Mouse (Mus musculus) heart, adult 8-10 months (tissue): ENCODE measurements at regions not wholly inside any gene's neighbourhood (a gene's known extent, or its start where the extent isn't known, plus 50 kb on each side); places are given as distances from the start of the nearest gene placed in this dataset.

ENCODE experiments used
- DNase-seq: peaks from one replicate; pipeline ENCODE4 v3.0.0; 2022; ENCODE audit warnings: low spot score

- DNase-seq, result no peak
These were observed 175.9 kb upstream of the Jarid2 start for GRCm38 (mm10) chr13:44553363-44553762.

DNA sequence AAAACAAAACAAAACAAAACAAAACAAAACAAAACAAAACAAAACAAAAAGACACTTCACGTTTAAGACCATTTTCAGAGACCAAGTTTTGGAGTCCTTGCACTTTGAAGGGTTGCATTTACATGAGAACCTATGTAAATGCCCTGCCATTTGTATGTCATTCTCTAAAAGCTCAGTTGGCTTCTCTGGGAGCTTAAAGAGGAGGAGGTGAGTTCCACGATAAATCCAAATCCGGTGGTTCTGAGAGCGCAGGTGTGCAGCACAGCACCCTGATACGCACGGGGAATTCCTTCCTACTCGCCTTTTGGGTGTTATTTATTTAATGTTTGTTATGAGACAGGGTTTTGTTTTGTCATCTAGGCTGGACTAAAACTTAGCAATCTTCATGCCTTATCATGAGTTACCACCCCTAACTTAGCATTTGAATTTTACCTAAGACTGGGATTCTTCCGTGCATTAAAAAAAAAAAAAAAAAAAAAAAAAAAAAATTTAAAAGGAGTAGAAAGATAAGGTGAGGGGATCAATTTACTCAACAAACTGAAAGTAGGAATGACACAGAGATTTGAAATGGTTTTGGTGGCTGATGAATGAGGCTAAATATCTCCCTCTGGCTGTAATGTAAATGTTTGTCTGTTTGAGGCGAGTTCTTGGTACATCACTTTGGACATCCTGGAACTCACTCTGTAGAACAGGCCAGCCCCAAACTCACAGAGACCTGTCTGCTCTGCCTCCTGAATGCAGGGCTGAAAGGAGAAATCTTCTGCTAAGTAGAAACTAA lies 174.4 kb upstream of the Jarid2 start:
- DNase-seq, result no peak

DNA sequence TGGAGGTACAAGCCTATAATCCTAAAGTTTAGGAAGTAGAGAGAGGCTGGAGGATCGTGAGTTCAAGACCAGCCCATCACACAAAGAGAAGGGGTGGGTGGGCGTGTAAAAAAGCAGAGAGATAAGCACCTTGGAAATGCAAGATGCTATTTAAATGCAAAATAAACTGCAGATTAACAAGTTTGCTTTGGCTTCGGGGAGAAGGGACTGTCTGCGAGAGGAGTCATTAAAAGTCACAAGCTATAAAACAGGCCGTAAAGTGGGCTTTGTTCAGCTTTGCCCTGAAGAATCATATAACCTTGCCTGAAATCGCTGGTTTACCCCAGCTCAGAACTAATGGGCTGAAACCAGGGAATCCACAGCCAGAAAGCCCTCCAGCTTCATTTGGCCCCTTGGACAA lies 173.3 kb upstream of the Jarid2 start:
- DNase-seq, result no peak

DNA sequence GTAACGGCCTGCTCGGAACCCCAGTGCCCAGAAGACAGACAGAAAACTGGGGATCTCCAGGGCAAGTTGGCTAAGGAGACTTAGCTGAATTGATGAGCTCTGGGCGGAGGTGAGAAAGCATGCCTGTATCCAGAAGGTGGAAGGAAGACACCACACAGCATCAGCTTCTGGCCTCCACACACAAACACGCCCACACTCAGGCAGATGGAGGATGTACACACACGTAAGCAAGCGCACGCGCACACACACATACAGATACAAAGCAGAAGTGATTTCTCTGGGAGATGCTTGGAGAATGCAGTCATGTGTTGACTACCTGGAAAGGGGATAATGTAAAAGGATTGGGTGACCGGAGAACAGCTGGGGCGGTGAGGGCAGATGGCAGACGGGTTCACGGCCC lies 171.2 kb upstream of the Jarid2 start:
- DNase-seq, result no peak

GRCm38 (mm10) chr13:44558491-44559177 lies 170.6 kb upstream of the Jarid2 start:
- no peak for DNase-seq

DNA sequence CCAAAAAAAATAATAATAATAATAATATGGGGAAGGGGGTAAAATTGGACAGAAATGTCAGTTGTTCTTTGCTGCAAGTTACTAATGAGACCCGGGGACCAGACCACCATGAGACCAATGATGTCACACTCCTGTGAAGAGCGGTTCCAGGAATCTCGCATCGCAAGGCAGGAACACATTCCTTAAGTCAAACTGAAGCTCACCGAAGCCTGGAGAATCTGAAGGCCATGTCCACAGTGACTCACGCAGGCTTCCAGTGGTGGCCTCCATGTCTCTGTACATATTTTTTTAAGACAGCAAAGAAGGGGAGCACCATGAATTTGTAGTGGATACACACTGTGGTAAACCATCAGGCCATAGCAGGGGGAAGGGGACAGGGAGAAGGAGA lies 170.1 kb upstream of the Jarid2 start:
- no peak for DNase-seq

DNA sequence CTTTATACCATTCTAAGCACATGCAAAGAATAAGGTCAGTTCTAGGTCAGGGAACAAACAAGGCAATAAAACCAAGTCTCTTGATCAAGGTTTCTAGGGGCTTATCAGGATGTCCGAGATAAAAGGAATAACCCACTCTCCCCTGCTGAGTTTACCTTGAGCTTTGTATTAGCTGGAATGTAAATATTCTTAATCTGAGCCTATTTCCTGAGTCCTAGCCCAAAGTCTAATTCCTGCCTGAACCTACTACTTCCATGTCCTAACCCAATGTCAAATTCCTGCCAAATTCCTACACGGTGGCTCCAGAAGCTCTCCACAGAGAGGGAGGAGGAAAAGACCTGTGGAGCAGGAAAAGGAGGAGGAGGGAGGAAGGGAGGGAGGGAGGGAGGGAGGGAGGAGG lies 169.6 kb upstream of the Jarid2 start:
- no peak for DNase-seq

DNA sequence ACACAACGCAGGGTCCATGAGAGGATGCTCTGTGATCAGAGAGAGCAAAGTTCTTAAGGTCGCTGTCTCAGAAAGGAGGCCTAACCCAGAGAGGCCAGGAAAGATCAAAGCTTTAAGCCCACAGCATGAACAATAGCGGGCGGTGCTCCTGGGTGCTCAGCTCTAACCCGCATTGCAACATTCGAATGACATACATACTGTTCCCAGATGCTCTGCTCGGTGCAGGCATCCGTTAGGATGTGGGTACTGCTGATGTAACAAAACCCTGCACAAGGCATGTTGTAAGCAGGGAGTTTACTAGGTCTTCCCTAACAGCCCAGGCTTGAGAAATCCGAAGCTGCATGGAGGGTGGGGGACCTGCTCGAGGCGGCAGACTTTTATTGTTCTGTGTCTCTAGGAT lies 164.6 kb upstream of the Jarid2 start:
- no peak for DNase-seq

GRCm38 (mm10) chr13:44567696-44568095 lies 161.6 kb upstream of the Jarid2 start:
- no peak for DNase-seq

DNA sequence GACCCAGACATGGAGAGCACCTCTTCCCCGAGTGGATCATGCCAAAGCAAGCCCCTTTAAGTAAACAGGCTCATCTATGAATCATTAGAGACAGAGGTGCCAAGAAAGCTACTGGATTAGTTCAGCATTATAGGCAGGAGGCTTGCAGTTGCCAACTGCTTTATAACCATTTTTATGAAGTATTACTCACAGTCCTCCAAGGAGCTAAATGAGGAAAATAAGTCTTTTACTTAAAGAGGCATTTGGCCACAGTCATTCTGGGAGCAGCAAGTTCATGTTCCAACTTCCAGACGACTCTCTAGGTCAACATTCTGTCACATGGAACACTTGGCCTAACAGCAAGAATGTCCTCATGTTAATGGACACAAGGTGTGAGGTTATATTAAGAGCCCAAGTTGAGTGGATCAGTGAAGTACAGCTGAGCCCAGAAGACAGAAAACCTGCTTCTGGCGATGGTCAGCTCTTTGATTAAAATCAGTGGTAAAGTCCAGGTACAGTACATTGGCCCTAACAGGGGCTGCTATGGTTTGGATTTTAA lies 160.0 kb upstream of the Jarid2 start:
- peak; percentile 62 for DNase-seq

GRCm38 (mm10) chr13:44573463-44573862 lies 155.8 kb upstream of the Jarid2 start:
- no peak for DNase-seq

DNA sequence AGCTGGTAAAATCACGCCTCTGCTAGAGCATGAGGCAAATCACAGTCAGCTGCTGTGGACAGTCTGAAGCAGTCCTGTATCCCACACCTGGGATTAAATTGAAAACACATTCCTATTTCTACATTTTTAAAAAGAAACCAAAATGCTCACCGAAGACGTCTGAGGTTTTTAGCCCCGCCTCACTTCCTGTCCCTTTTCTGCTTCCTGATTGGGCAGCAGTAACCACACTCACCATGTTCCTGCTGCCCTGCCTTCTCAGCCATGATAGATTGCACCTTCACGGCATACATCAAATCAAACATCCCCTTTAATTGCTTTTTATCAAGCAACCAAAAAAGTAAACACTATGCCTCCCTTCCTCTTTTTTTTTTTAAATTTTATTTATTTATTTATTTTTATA lies 150.1 kb upstream of the Jarid2 start:
- no peak for DNase-seq

- DNase-seq, result no peak
These were observed 149.0 kb upstream of the Jarid2 start for GRCm38 (mm10) chr13:44580156-44580736.

DNA sequence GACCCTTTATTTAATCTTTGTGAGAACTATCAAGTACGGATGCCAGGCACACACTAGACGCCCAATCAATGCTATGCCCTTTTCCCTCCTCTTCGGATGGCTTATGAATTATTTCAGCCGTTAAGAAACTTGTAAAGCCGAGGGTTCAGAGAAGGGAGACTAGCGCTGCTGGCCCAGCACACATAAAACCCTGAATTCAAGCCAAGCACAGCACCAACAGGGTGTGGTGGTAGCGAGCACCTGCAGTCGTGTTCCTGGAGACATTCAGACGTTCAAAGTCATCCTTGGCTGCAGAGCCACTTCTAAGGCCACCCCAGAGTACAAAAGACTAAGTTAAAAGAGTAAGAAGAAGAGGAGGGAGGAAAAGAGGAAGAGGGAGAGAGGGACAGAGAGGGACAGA lies 148.5 kb upstream of the Jarid2 start:
- DNase-seq, result no peak

- DNase-seq, result peak; percentile 10
These were observed 147.1 kb upstream of the Jarid2 start for GRCm38 (mm10) chr13:44581947-44582766.

- DNase-seq, result no peak
These were observed 146.5 kb upstream of the Jarid2 start for GRCm38 (mm10) chr13:44582767-44583085.

DNA sequence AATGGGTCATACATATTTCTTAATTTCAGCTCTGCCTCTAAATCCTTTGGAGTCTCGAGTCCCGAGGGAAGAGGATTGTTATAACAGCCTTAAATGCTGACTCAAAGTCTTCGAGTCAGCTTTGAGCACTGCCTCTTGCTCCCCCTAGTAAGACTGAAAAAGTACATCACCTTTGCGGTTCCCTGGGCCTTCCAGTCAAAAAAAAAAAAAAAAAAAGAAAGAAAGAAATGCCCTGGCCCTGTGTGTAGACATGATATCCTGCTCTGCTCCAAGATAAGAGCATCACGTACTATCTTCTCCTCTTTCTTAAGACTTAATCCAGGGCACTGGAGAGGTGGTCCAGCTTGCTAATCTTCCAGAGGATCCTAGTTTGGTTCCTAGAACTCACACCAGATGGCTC lies 145.7 kb upstream of the Jarid2 start:
- DNase-seq, result no peak

DNA sequence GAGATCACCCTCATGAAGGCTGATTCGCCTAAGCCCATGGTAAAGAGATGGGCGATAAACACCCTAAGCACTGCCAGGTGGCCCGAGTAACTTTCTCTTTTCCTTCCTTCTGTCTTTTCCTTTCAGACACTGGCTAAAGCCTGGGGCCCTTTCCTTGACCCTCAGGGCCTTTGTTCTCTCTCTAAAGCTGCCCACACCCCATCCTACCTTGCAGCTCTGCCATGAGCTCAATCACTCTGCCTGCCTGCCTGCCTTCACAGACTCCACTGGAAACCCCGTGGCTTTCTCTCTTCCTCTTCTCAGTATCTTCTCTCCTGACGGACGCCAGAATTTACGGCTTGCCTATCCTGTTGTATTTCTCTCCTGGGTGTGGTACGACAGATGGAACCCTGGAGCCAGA lies 145.1 kb upstream of the Jarid2 start:
- DNase-seq, result no peak

DNA sequence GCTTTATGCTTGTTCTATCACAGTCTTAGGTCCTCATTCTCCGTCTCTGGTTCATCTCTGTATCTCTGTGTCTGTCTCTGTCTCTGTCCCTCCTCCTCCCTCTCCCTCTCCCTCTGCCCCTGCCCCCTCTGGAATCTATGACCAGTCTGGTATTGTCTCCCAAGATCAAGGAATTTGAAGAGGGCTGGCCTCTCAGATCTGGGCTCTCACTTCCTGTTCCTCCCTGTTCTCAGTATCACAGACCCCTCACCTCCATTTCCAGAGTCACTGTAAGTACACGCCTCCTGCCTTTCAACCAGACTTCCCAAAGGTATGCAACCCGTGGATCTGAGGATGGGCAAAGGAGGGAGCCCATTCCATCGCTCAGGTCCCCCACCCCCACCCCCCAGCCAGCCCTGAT lies 144.7 kb upstream of the Jarid2 start:
- DNase-seq, result no peak

- DNase-seq, result no peak
These were observed 141.4 kb upstream of the Jarid2 start for GRCm38 (mm10) chr13:44587846-44588245.

DNA sequence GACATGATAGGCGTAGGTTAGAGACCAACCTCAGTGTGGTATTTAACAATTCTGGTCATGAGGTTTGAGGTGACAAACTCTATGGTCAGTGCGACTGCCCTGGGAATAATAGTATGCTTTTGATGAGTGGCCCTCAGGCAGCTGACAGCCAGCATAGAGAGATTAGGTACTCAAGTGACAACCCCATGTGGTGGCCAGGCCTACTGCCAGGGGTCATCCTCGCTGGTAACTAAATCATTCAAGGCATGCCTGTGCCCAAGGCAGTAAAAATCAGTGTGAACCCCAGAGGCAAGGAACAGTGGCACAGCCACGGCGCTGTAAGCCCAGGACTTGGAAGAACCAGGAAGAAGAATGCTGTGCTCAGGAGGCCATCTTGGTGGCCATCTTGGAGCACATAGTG lies 134.6 kb upstream of the Jarid2 start:
- DNase-seq, result no peak

- no peak for DNase-seq
These were observed 131.6 kb upstream of the Jarid2 start for GRCm38 (mm10) chr13:44597666-44598065.
